Mouse (Mus musculus): ENCODE measurements around the gene Ms4a4c.
"Not testable (repeated sequence)": the region's sequence is repeated elsewhere in the genome, so short reads cannot be mapped to it uniquely, and the experiment has no call there.

Ms4a4c gene

DNA sequence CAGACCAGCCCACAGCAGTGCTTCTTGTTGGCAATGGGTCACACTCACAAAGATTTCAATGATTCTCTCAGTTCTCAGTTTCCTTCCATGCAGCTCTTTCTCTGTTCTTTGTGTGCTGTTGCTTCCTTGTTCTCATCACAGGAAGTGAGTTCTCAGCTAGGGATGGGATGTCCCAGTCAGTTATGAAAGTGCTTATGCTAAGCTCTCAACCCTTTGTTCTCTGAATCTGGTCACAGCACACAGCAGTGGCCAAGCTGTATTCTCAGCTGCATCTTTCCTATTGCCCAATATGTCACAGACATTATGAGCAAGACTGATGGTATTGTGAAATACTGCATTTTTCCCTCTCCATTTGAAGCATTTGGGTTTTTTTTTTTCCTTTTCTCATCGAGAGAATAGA, 60.2 kb downstream of the Ms4a4c start:
- DNase-seq (ENCODE audit: low spot score), result not testable (repeated sequence)

DNA sequence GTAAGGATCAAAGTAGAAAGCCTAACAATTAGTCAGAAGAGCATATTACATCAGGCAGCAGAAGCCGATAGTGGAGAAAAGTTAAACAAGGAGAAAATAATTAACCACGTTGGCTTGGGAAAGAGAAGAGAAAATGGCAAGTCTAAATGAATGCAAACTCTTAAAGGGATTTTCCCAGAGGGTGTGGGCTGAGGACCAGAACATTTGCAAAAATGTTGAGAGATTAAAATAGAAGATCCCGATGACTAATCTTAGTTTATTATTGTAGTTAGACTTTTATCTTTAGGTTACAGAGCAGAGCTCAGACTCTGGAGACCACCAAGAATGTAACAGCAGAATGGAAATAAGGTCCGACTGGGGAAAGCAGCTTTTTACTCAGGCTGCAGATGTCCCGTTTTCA, 61.9 kb downstream of the Ms4a4c start:
- no peak for DNase-seq (ENCODE audit: low spot score)

DNA sequence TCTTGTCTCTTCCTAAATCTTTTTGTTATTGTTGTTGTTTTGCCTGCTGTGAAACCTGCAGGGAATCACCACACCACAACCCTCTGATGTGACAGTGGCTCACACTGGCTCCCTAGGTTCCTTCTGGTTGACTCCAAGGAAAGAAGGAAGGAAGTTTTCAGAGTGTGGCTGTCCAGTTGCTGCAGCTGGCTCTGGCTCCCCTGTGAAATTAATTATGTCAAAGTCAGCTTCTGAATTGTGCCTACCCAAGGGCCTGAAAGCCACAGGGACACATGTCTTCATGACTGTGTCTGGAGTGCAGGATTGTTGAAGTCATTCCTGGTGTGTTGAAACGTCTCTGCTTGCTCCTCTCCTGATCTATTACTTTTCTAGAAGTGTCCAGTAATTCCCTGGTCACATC, 63.8 kb downstream of the Ms4a4c start:
- not testable (repeated sequence) for DNase-seq (ENCODE audit: low spot score)

GRCm38 (mm10) chr19:11469215-11469614, 64.6 kb downstream of the Ms4a4c start, which contains the start of gene Ms4a6c:
Gene Ms4a6c, plus strand, starts transcription at chr19:11469366.
- DNase-seq (ENCODE audit: low spot score), result not testable (repeated sequence)

Data from ovary, postnatal 10 days (tissue).